Mouse (Mus musculus) ovary, postnatal 14 days (tissue): Measurements from ENCODE around the gene Mrpl49.

Experiments used
- DNase-seq: peaks from one replicate; pipeline ENCODE4 v3.0.0; 2022; ENCODE audit warnings: low spot score

The Mrpl49 gene

GRCm38 (mm10) chr19:6037695-6038094 lies 19.9 kb downstream of the Mrpl49 start:
- no peak for DNase-seq

GRCm38 (mm10) chr19:6035966-6036585 lies 21.5 kb downstream of the Mrpl49 start:
- DNase-seq = no peak

- DNase-seq = no peak
These were observed 26.9 kb downstream of the Mrpl49 start for GRCm38 (mm10) chr19:6030520-6031280.

GRCm38 (mm10) chr19:6029426-6029825 lies 28.2 kb downstream of the Mrpl49 start:
- no peak for DNase-seq

- DNase-seq = no peak
These were observed 28.6 kb downstream of the Mrpl49 start for GRCm38 (mm10) chr19:6028991-6029390.

- DNase-seq = no peak
These were observed 33.7 kb downstream of the Mrpl49 start for GRCm38 (mm10) chr19:6023930-6024329.

GRCm38 (mm10) chr19:6023059-6023458 lies 34.5 kb downstream of the Mrpl49 start:
- DNase-seq = no peak

GRCm38 (mm10) chr19:6020276-6020675 lies 37.3 kb downstream of the Mrpl49 start:
- no peak for DNase-seq

GRCm38 (mm10) chr19:6018142-6019089 lies 39.2 kb downstream of the Mrpl49 start:
- peak; percentile 85 for DNase-seq

GRCm38 (mm10) chr19:6016532-6016931 lies 41.1 kb downstream of the Mrpl49 start:
- no peak for DNase-seq

- DNase-seq = peak; percentile 51
These were observed 41.9 kb downstream of the Mrpl49 start, which contains the start of gene Capn1 for GRCm38 (mm10) chr19:6015511-6016315. Capn1 (minus strand) TSS chr19:6015897.

- no peak for DNase-seq
These were observed 42.5 kb downstream of the Mrpl49 start for GRCm38 (mm10) chr19:6014991-6015510.

- no peak for DNase-seq
These were observed 43.9 kb downstream of the Mrpl49 start for GRCm38 (mm10) chr19:6013691-6014090.

- DNase-seq = no peak
These were observed 48.4 kb downstream of the Mrpl49 start for GRCm38 (mm10) chr19:6009137-6009536.

GRCm38 (mm10) chr19:6007013-6007412 lies 50.6 kb downstream of the Mrpl49 start:
- no peak for DNase-seq

- no peak for DNase-seq
These were observed 52.0 kb downstream of the Mrpl49 start for GRCm38 (mm10) chr19:6005541-6005940.
